Mouse (Mus musculus) urinary bladder, adult 18-20 months (tissue): ENCODE results near the gene Mpv17.

Experiments
- DNase-seq, 2 experiments: peaks; one replicate each; pipeline ENCODE4 v3.0.0; 2022; ENCODE audit warnings: low spot score in 2 of 2, mixed read lengths in 2 of 2

Gene Mpv17

DNA sequence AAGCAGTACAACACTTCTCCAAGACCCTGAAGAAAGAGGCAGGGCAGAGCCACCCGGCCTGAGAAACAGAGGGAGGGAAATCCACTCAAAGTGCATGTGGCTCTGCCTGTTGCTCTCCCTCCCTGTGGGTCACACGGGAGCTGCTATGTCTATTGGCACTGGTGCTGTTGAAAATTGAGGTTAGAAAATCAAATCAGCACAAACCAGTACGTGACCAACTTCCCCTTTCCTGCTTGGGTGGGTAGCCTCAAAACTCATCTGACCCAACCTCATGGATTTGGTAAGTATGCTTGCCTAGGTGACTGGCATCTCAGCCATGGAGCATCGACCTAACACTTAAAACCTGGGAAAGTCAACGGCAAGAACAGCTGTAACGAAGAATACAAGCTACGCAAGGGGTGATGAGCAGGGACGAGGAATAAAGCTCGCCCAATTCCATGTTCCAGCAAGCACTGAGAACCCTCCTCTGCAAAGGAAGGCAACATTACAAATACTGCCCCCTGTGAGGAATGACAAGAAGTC is 48.2 kb downstream of the Mpv17 start, which contains the start of gene Dnajc5g:
Dnajc5g (plus strand) TSS at position 472 of the 522 bp plus-strand sequence.
- DNase-seq: no peak

- DNase-seq: no peak
Measured at GRCm38 (mm10) chr5:31095711-31096480, 58.2 kb downstream of the Mpv17 start.

DNA sequence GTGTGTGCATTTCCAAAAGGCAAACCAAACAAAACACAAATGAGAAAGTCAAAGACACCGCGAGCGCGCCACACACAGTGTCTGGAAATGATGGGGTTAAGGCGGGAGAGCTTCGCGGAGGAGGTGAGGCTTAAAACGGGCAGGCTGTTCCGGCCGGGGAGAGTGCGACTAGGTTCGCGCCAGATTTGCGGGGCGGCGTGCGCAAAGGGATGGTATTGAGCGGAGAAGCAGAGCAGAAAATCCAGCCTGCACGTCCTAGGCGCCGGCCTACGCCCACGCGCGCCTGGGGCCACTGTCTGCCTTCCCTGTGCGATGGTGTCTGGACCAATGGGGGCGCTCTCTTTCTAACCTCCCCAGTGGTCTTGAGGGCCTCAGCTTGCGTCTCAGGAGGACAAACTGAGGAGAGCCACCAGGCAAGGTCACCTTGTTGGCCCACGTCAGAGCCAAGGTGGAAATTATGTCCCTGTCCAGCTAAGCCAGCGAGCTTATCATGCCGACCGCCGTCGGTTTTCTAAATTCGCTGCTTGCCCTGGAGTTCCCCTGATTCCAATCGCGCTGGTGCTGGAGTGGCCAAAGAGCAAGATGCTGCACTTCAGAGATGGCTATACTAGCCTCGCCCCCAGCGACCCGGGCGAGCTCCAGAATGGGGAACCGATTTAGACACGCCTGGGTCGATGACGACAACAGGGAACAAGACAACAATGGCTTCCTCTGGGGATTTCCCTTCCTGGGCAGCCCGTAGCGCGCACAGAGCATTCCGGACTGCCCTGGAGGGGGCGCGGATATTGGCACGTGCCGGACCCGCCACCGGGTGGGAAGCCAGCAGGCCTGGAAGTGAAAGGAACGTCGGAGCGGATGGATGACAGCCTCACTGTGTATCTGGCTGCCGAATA is 59.0 kb downstream of the Mpv17 start:
- DNase-seq: peak in 1 of 2 experiments; percentile 26

DNA sequence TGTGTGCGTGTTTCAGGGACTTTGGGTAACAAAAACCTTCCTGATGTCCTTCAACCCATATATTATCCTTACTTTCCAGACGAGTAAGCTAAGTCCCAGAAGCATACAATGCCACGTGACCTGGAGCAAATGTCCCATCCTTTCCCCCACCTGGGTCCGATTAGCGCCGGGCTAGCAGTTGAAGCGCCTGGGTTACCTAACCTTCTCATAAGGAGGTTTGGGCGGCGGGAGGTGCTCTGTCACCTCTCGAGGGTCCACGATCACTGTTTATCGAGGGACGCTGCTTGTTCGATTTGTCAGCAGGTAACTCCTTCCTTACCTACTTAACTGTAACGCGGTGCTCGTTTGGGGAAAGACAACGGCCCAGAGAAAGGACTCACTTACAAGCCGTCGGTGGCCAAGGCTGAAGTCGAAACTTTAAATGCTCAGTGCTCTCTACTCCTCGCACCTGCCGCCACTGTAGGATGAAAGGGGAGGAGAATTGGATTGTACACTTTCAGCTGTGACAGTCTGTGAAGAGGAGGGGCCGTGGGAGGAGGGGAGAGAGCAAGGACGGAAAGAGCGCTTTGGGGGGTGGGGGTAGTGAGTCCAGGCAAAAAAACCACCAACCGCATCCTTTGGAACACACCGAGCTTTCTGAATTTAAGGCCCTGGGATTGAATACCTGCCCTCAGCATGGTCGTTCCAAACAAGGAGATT is 59.8 kb downstream of the Mpv17 start:
- no peak for DNase-seq

GRCm38 (mm10) chr5:31093151-31094041 is 60.7 kb downstream of the Mpv17 start:
- peak in 1 of 2 experiments; percentile 24 for DNase-seq

DNA sequence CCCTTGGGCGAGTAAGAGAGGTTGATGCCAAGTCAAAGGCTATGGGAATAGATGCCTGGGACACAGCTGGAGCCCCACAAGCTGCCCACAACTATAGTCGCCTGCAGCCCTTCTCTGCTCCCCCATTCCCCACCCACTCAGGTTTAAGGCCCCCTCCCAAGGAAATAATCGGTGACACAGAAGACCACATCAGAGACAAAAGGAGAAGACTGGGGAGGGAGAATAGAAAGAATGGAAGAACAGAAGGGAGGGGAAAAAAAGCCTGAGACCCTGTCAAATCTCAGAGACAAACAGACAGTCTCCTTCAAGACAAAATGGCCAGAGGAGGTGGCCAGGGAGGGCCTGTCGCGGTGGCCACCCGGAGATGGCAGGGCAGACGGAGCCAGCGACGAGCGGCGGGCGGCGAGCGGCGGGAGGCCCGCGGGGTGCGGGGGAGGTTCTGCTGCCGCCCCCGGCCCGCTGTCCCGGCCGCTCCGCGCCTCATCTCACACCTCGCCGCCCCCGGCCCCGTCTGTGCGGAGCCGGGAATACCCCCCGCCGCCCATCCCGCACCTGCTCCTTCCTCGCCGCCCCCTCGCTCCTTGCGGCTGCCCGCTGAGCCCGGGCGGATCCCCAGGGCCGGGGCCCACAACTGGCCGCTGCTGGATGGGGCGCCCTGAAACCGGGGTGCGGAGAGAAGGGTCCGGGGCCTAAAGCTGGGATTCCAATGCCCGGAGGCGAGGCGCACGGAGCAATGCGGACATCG is 61.6 kb downstream of the Mpv17 start:
- no peak for DNase-seq
